Mouse (Mus musculus) gonadal fat pad, adult 2 months (tissue): ENCODE results near the gene Ninj2. TPM values are rescaled to one million over a fixed set of nuclear protein-coding genes. Genes with fewer than 3 reads are reported as not detected.
"Not testable (repeated sequence)": the region's sequence is repeated elsewhere in the genome, so short reads cannot be mapped to it uniquely, and the experiment has no call there.

Source experiments
- DNase-seq: peaks from one replicate; pipeline ENCODE4 v3.0.0-alpha.2; 2012; ENCODE audit warnings: low read depth
- polyA plus RNA-seq: library from polyadenylated mRNA; depleted of rRNA; stranded (reverse); fragments of >200 nt; gene quantifications from 2 replicates; pipeline ENCODE4 v1.2.3, GENCODE M21; 2012; rRNA removed

The Ninj2 gene
- polyA plus RNA-seq, result 2.0 and 2.1 TPM in 2 replicates

GRCm38 (mm10) chr6:120093100-120093499, at the start of gene Ninj2:
Gene Ninj2, plus strand, starts transcription at chr6:120093350.
- DNase-seq, result no peak

GRCm38 (mm10) chr6:120045406-120045805, 47.7 kb upstream of the Ninj2 start:
- DNase-seq, result no peak

- no peak for DNase-seq
Measured at GRCm38 (mm10) chr6:120047705-120048292, 45.4 kb upstream of the Ninj2 start.

- DNase-seq, result no peak
Measured at GRCm38 (mm10) chr6:120054412-120054811, 38.7 kb upstream of the Ninj2 start.

GRCm38 (mm10) chr6:120055666-120056540, 37.2 kb upstream of the Ninj2 start:
- DNase-seq, result no peak

- no peak for DNase-seq
Measured at GRCm38 (mm10) chr6:120062934-120063333, 30.2 kb upstream of the Ninj2 start.

- DNase-seq, result no peak
Measured at GRCm38 (mm10) chr6:120064627-120065026, 28.5 kb upstream of the Ninj2 start.

- DNase-seq, result no peak
Measured at GRCm38 (mm10) chr6:120065552-120066177, 27.5 kb upstream of the Ninj2 start.

- DNase-seq, result no peak
Measured at GRCm38 (mm10) chr6:120069546-120069945, 23.6 kb upstream of the Ninj2 start.

- DNase-seq, result peak; percentile 60
Measured at GRCm38 (mm10) chr6:120072630-120073029, 20.5 kb upstream of the Ninj2 start.

GRCm38 (mm10) chr6:120076619-120077450, 16.3 kb upstream of the Ninj2 start:
- DNase-seq, result no peak

- DNase-seq, result no peak
Measured at GRCm38 (mm10) chr6:120079547-120079946, 13.6 kb upstream of the Ninj2 start.

- DNase-seq, result no peak
Measured at GRCm38 (mm10) chr6:120081516-120081915, 11.6 kb upstream of the Ninj2 start.

- DNase-seq, result no peak
Measured at GRCm38 (mm10) chr6:120082251-120082950, 10.7 kb upstream of the Ninj2 start.

GRCm38 (mm10) chr6:120082951-120083411, 10.2 kb upstream of the Ninj2 start:
- DNase-seq, result no peak

GRCm38 (mm10) chr6:120083442-120083841, 9.7 kb upstream of the Ninj2 start:
- DNase-seq, result no peak

- DNase-seq, result no peak
Measured at GRCm38 (mm10) chr6:120084983-120085382, 8.2 kb upstream of the Ninj2 start.

- DNase-seq, result no peak
Measured at GRCm38 (mm10) chr6:120085832-120086231, 7.3 kb upstream of the Ninj2 start.

GRCm38 (mm10) chr6:120087041-120087440, 6.1 kb upstream of the Ninj2 start:
- DNase-seq, result not testable (repeated sequence)

GRCm38 (mm10) chr6:120090712-120091248, 2.4 kb upstream of the Ninj2 start:
- no peak for DNase-seq

- DNase-seq, result no peak
Measured at GRCm38 (mm10) chr6:120091956-120092355, 1.2 kb upstream of the Ninj2 start.
